Mouse (Mus musculus): ENCODE data around the gene Xylb. TPM values are rescaled to one million over a fixed set of nuclear protein-coding genes. Genes with fewer than 3 reads are reported as not detected.

Xylb gene
- 2.1 and 3.4 TPM in 2 replicates for polyA plus RNA-seq (2015; fragmentation: Nextera tagmentation; extraction: Ambion mirVana)

DNA sequence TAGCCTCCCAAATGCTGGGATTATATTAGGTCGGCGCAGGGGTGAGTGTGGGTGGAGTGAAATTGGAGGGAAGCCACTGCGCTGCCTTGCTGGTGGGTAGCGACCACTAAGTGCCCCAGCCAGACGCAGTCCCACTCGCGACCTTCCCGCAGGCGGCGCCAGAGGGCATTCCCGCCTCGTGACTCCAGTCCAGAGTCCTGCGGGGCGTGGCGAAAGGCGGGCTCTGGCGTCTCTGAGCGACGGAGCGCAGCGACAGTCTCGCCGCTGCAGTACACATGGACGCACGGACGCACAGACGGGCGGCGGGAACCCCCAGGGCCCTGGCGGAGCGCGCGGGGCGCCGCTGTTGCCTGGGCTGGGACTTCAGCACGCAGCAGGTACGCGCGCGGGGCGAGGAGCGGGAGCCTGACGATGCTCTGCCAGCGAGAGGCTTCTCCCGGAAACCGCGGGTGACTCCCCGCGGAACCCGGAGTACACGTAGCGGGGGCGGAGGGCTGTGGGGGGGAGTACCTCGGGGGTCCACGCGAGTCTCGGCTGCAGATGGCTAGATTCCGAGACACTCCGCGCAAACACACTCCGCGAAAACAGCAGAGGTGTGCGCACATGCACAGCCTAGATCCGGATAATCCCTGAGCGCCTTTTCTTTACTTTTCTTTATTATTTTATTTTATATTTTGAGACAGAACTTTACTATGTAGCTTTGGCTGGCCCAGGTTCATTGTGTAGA, at the start of gene Xylb:
Xylb (plus strand) TSS at position 51 of the 727 bp plus-strand sequence.

DNA sequence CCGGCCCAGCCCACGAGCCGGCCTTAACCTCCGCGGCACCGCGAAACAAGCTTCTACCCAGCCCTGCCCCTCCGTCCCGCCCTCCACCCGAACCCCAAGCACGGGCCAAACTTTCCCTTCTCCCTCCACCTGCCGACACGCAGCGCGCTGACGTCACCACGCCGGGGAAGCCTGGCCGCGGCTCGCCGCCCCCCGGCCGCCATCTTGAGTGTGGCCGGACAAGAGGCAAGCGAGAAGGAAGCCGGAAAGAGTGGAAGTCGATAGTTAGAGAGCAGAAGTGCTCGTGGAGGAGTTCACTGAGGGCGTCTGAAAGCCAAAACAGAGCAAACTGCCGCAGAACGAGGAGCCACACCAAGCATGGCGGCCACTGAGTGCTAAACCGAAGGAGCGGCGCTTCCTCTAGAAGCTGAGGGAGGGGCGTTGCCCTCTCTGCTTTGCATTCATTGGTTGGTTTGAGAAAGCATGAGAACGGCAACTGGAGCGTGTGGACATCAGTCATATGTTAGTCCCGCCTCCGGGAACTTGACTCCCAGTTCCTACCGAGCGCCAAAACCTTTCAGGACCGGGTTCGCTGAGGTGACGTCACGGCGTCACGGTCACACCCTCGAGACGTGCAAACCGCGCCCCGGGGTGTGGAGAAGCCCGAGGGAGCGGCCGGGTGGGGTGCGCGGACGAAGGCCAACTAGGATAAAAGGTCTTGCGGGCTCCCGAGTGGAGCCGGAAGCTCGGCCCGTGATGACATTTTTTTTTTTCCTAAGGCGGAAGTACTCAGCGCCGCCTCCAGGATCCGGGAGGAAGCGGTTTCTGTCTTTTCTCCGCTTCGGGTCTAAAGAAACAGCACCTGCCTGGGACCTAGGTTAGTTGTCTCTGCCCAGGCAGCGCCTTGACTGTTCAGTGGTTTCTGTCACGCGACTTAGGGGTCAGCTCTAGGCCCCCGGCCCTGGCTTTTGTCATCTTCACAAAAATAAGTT, 34.6 kb upstream of the Xylb start, which contains the start of gene Oxsr1:
Oxsr1 (minus strand) TSS at position 139 of the 971 bp plus-strand sequence.

GRCm38 (mm10) chr9:119339558-119340211, 17.5 kb upstream of the Xylb start, which contains the start of gene Acaa1a:
Acaa1a (plus strand) TSS chr9:119339676.

DNA sequence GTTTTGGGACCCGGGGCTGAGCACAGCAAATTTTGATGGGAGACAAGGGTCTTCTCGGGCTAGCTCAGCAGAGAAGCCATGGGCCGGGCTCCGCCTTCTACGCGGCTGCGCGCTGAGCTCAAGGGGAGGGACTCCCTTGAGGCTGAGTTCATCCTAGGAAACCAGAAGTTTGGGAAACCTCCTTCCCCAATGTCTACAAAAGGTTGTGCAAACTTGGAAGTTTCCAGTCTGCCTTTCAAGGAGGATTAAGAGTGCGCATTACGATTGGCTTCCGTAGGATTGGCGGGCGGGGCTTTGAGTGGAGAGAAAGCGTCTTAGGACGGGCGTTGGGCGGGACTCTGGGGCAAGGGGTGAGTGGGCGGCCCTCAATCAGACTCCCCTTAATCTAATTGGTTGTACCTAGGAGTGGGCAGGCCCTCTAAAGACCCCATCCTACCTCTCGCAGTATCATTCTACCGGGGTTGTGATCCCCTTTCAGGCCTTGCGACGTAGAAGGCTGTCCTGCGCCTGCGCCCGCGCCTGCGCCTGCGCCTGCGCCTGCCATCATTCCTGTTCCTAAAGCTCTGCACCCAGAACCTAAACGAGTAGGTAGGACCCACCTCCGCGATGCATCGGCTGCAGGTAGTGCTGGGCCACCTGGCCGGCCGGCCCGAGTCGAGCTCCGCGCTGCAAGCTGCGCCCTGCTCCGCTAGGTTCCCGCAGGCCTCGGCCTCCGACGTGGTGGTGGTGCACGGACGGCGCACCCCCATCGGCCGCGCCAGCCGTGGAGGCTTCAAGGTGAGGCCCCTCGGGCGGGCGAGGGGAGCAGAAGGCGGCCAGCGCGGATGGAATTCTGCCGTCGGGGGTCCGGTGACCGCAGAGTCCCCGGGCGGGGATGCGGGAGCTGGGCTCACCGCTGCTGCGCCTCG, 16.0 kb upstream of the Xylb start, which contains the start of gene Myd88:
Myd88 (minus strand) TSS at position 503 of the 908 bp plus-strand sequence.

GRCm38 (mm10) chr9:119365284-119365683, 8.1 kb downstream of the Xylb start, which contains the start of gene Slc22a14:
Slc22a14 (minus strand) TSS chr9:119365553.

GRCm38 (mm10) chr9:119401801-119402214, 44.6 kb downstream of the Xylb start, which contains the start of gene Acvr2b:
Acvr2b (plus strand) TSS chr9:119402118.

Other genes starting within 250 kb of the Xylb start
- gene Acaa1b, start 200.3 kb upstream of the Xylb start, polyA plus RNA-seq (2015; fragmentation: Nextera tagmentation; extraction: Ambion mirVana) = 11.8 and 14.9 TPM in 2 replicates
- not detected in 2 replicates for gene Gm47289, start 198.2 kb upstream of the Xylb start, polyA plus RNA-seq (2015; fragmentation: Nextera tagmentation; extraction: Ambion mirVana)
- gene Slc22a13, start 148.3 kb upstream of the Xylb start, polyA plus RNA-seq (2015; fragmentation: Nextera tagmentation; extraction: Ambion mirVana) = 0.19 TPM in 1 of 2 replicates, not detected in the other
- gene Oxsr1, start 35.0 kb upstream of the Xylb start, polyA plus RNA-seq (2015; fragmentation: Nextera tagmentation; extraction: Ambion mirVana) = 6.9 and 7.5 TPM in 2 replicates
- 92.9 and 125 TPM in 2 replicates for gene Acaa1a, start 17.7 kb upstream of the Xylb start, polyA plus RNA-seq (2015; fragmentation: Nextera tagmentation; extraction: Ambion mirVana)
- gene Myd88, start 16.0 kb upstream of the Xylb start, polyA plus RNA-seq (2015; fragmentation: Nextera tagmentation; extraction: Ambion mirVana) = 34.7 and 35.9 TPM in 2 replicates
- gene Slc22a14, start 8.2 kb downstream of the Xylb start, polyA plus RNA-seq (2015; fragmentation: Nextera tagmentation; extraction: Ambion mirVana) = 0.36 and 0.50 TPM in 2 replicates
- gene Acvr2b, start 44.7 kb downstream of the Xylb start, polyA plus RNA-seq (2015; fragmentation: Nextera tagmentation; extraction: Ambion mirVana) = 10.6 and 16.6 TPM in 2 replicates
- 6.9 and 7.5 TPM in 2 replicates for gene Exog, start 87.6 kb downstream of the Xylb start, polyA plus RNA-seq (2015; fragmentation: Nextera tagmentation; extraction: Ambion mirVana)
- 0.08 and 0.14 TPM in 2 replicates for gene Scn5a, start 221.6 kb downstream of the Xylb start, polyA plus RNA-seq (2015; fragmentation: Nextera tagmentation; extraction: Ambion mirVana)

Data from adrenal gland, postnatal 0 days (tissue).